Mouse (Mus musculus) limb, embryonic 10.5 days (tissue): ENCODE data around the gene Zfp68. TPM values are rescaled to one million over a fixed set of nuclear protein-coding genes. Genes with fewer than 3 reads are reported as not detected.
"Not testable (repeated sequence)": the region's sequence is repeated elsewhere in the genome, so short reads cannot be mapped to it uniquely, and the experiment has no call there.

Source experiments
- DNase-seq: peaks from one replicate; pipeline ENCODE4 v3.0.0-alpha.2; 2017; ENCODE audit warnings: low spot score
- H3K27ac ChIP-seq: fragments of 300-500 bp; sonication (generic); 2 replicates; pipeline ENCODE4 v1.5.1; 2016; ENCODE audit warnings: mild to moderate bottlenecking
- H3K27me3 ChIP-seq: fragments of 300-500 bp; sonication (generic); 2 replicates; pipeline ENCODE4 v1.6.1; 2016; ENCODE audit warnings: low read depth, mild to moderate bottlenecking; ENCODE audit not compliant: poor library complexity, severe bottlenecking
- H3K36me3 ChIP-seq: fragments of 300-500 bp; sonication (generic); 2 replicates; pipeline ENCODE4 v1.6.1; 2016; ENCODE audit warnings: mild to moderate bottlenecking, moderate library complexity
- H3K4me1 ChIP-seq: fragments of 300-500 bp; sonication (generic); 2 replicates; pipeline ENCODE4 v1.6.1; 2016
- H3K4me3 ChIP-seq: fragments of 300-500 bp; sonication (generic); 2 replicates; pipeline ENCODE4 v1.5.1; 2016; ENCODE audit warnings: mild to moderate bottlenecking, moderate library complexity
- H3K9me3 ChIP-seq: fragments of 300-500 bp; sonication (generic); replicated peaks from 2 replicates; pipeline ENCODE4 v1.6.1; 2016; ENCODE audit warnings: mild to moderate bottlenecking
- WGBS: fragments of 180-500 bp; shearing (Covaris S2); methylation state at CpG from one replicate; pipeline ENCODE4 v1.1.7; 2016; 5-methylcytosine and 5-hydroxymethylcytosine counted together
- microRNA-seq: library from miRNA; unstranded; fragments of <30 nt; microRNA quantifications from one replicate; pipeline ENCODE4, GENCODE M21; 2017
- polyA plus RNA-seq: library from polyadenylated mRNA; unstranded; fragments of >200 nt; fragmentation: Nextera tagmentation; extraction: Ambion mirVana; gene quantifications from 2 replicates; pipeline ENCODE4 v1.2.1, GENCODE M21; 2016

Gene Zfp68
- polyA plus RNA-seq, 1 experiment from 2014 or later = 70.5 TPM

DNA sequence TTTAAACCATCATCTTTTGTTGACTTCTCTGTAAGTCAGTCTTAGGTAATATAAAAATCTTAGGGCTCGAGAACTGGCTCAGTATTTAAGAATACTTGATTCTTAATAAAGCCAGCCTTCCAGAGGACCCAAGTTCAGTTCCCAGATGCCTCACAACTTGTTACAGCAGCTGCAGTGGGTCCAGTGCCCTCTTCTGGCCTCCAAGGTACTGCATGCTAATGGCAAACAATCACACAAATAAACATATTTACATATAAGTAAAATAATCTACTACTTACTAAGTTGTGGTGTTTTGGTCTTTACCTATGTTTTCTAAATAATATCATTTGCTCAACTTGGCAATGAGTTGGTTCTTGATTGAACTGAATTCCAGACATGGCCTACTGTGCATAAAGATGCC, 1.2 kb downstream of the Zfp68 start:
- 88% methylated on average over 1 of the region's 1 CpGs for WGBS
- Histone ChIP-seq H3K27me3 (no peaks in the 10 kb centered on the region), H3K4me3 (peak overlapping the region; percentile 86), H3K36me3 (peaks cover 52% of the 10 kb centered on the region), H3K9me3 (peaks cover 5% of the 10 kb centered on the region; the same call in 1 of the 2 replicates), H3K27ac (no peak overlapping the region), H3K4me1 (peaks cover 4% of the 10 kb centered on the region)
- DNase-seq = no peak

DNA sequence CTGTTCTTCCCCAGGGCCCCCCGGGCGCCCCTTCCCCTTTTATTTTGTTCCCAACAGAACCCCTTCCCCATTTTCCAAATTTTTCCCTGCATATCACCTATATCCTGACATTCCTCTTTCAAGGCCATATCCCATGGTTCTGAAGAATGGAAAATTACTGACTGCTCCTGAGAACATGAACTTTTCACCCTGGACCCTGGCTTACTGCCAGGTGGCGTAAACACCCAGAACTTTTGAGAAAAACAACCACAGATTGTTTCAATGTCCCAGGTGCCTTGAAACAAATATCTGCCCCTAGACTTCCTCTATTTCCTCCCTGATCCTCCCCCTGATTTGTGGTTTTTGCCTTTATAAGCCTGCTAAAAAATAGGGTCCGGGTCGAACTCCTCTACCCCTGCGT, 32.2 kb downstream of the Zfp68 start:
- Histone ChIP-seq H3K9me3 (no peaks in the 10 kb centered on the region; the same call in 1 of the 2 replicates), H3K4me3 (no peak overlapping the region), H3K27me3 (no peaks in the 10 kb centered on the region), H3K4me1 (no peaks in the 10 kb centered on the region), H3K27ac (no peak overlapping the region), H3K36me3 (no peaks in the 10 kb centered on the region)
- WGBS = 94% methylated on average over 6 of the region's 6 CpGs
- no peak for DNase-seq

DNA sequence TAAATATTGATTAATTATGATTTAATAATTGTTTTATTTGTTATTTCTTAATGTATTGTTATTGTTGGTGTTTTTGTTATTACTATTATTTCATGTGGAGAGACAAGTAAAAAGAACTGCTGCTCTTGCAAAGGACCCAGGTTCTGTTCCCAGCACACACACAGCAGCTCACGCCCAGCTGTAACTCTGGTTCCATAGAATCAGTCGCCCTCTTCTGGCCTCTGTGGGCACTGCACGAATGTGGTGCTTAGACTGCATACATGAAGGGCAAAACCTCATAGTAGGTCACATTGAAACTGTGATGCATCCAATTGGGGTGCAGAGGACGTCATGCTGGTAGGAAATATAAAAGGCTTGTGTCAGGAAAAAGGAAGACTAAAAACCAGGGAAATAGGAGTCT, 47.9 kb downstream of the Zfp68 start:
- no peaks in the 10 kb centered on the region for H3K27me3 ChIP-seq
- no peaks in the 10 kb centered on the region for H3K9me3 ChIP-seq
- H3K27ac ChIP-seq = no peak overlapping the region
- 58% methylated on average over 4 of the region's 4 CpGs for WGBS
- peak; percentile 48 for DNase-seq
- H3K4me3 ChIP-seq = no peak overlapping the region
- no peaks in the 10 kb centered on the region for H3K4me1 ChIP-seq
- no peaks in the 10 kb centered on the region for H3K36me3 ChIP-seq

DNA sequence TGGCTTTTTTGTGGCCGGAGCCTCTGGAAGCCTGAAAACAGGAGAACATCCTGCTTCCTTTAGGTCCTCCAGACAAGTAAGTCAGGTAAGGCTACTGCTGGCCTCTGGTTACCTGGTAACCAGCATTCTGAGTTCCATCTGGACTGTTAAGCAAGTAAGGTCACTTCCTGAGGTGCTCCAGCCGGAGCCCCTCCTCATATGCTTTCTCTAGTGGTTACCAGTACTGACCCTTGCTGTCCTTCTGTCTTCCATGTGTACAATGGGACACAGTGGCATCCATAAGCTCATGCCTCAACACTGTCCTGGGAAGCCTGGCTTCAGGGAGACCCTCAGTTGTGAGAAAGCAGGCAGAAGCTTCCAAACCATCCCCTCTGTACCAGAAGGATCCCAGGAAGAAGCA, 54.9 kb downstream of the Zfp68 start, which contains the start of gene 1700123K08Rik:
1700123K08Rik (minus strand) TSS at position 101 of the 400 bp plus-strand sequence.
- H3K27me3 ChIP-seq, H3K9me3 ChIP-seq, H3K4me1 ChIP-seq, H3K36me3 ChIP-seq, H3K4me3 ChIP-seq, DNase-seq, H3K27ac ChIP-seq: not testable (repeated sequence)
- 88% methylated on average over 2 of the region's 2 CpGs for WGBS

Small RNA genes within 50 kb of the gene (microRNA-seq; reads per million reads assigned to microRNA genes)
- gene Gm24082 = not detected

Other genes starting within 250 kb of the Zfp68 start
- gene Zfp157, start 178.3 kb downstream of the Zfp68 start, polyA plus RNA-seq = 34.5 and 45.1 TPM in 2 replicates
- not detected in 2 replicates for gene 1700123K08Rik, start 55.0 kb downstream of the Zfp68 start, polyA plus RNA-seq
- gene A430033K04Rik, start 3.1 kb upstream of the Zfp68 start, polyA plus RNA-seq = 9.3 and 13.4 TPM in 2 replicates
- 1.1 and 1.3 TPM in 2 replicates for gene Fam20c, start 134.8 kb upstream of the Zfp68 start, polyA plus RNA-seq
- not detected in 2 replicates for gene Gm5294, start 200.3 kb upstream of the Zfp68 start, polyA plus RNA-seq